Mouse (Mus musculus) Patski (cell line): ENCODE results near the gene Sdccag8. TPM values are rescaled to one million over a fixed set of nuclear protein-coding genes. Genes with fewer than 3 reads are reported as not detected.

Experiments
- ATAC-seq: fragments of 100-300 bp; one replicate; pipeline ENCODE4 v1.8.0; 2021
- CTCF ChIA-PET: fragments of 350-600 bp; sonication (Branson Sonifier 250); formaldehyde crosslinking; loops from one replicate; lab custom pipeline; 2022; ENCODE audit warnings: inconsistent platforms; lab: Charles Lee
- POLR2A ChIA-PET: fragments of 350-600 bp; sonication (Branson Sonifier 250); formaldehyde crosslinking; loops from one replicate; lab custom pipeline; 2022; ENCODE audit warnings: antibody characterized with exemption, inconsistent platforms; lab: Charles Lee
- DNase-seq: peaks from one replicate; pipeline ENCODE4 v3.0.0-alpha.2; 2011; ENCODE audit warnings: low read depth, low spot score
- H3K27me3 ChIP-seq: fragments of 371-371 bp; one replicate; pipeline ENCODE4 v1.5.1; 2021
- CTCF ChIP-seq: fragments of 100-300 bp; IDR thresholded peaks from one replicate; pipeline ENCODE4 v1.5.1; 2021
- in situ Hi-C: fragments of 300-500 bp; cut with MboI; formaldehyde crosslinking; loops from 3 replicates; pipeline ENCODE4 v1.11.1; 2018; ENCODE audit warnings: low pct_unique_long_range_greater_than_20kb, mixed read lengths
- polyA plus RNA-seq: library from polyadenylated mRNA; unstranded; gene quantifications from one replicate; pipeline ENCODE4 v1.2.3, GENCODE M21; 2021

Gene Sdccag8
- polyA plus RNA-seq, 1 experiment from 2014 or later: 25.1 TPM

DNA sequence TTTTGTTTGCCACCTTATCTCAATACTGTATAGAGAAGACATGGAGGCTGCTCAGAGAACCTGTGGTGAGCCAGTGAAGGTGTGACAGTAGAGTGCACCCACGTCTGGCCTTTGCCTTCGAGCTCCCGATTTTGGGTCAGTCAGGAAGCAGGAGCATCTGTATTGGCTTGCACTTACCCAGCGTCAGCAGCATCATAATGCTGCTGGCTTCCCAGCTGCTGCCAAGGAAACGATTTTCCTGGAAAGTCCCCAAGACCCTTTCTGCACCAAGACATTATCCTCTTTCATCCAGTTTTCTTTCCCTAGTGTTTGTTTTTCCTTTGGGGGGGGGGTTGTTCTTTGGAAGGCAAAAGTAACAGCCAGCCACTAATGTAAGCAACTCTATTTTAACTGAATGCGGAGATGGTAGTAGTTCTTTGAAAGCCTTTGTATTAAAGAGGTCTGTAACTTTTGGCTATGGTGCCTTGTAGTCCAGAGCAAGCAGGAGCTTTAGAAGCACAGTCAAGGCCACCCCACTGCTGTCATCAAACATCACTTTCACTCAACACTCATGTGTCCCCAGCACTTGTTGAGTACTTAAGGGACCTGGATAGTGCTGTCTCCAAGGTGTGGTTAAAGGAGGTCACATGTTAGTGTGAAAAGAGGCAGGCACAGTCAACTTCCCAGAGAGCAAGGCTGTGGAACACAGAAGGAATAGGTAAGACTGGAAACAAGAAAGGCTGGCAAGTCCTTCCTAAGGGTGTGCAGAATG lies 172.7 kb downstream of the Sdccag8 start:
- DNase-seq: no peak
- ATAC-seq: no peak
- ChIA-PET POLR2A (no interaction called here), CTCF (interaction anchor here (1.1 kb wide), 2 partner anchors 28 to 60 kb away, joined by 3 read pairs; no protein-coding TSS in a partner anchor)
- in situ Hi-C loops: no loop called here
- H3K27me3 ChIP-seq: no peaks in the 10 kb centered on the region
- no peak for TF ChIP-seq CTCF

DNA sequence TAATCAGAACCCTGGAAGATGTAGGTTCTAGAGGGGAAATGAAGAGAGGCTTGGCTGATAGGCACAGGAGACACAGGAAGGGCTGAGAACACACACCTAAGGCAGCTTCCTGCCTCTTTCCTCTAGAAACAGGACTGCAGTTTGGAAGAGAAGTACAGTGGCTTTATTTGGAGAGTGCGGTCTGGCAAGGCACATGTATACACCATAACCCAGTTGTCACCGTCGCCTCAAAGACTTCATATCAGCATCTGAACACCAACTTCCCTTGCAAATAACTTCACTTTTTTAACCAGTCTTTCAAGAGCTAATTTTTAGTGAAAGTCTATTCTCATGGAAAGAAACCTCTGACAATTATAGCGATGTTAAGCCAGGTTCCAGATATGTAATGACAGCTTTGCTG lies 177.0 kb downstream of the Sdccag8 start:
- ChIA-PET CTCF (no interaction called here), POLR2A (interaction anchor here (0.6 kb wide), 1 partner anchor 497 kb away, joined by 6 read pairs; no protein-coding TSS in a partner anchor)
- no peak for DNase-seq

DNA sequence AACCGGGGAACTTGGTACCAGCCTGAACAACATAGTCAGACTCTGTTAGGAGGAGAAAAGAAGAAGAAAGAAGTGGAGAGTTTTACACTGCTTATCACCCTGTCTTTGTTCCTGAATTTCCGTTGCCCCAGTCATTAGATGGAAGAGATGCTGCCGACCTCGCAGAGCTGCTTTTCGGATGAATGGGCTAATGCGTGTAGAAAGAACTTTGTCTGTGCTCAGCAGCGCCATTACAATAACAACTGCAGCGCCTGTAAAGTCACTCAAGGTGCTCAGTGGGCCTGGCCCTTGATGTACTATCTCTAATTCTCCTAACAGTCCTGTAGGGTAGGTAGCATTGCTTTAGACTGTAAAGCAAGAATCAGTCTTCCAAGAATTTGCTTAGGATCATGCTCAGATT lies 178.1 kb downstream of the Sdccag8 start:
- POLR2A ChIA-PET: no interaction called here
- DNase-seq (no peak), ATAC-seq (no peak)
- in situ Hi-C loops: no loop called here
- CTCF ChIA-PET: no interaction called here
- TF ChIP-seq CTCF: no peak
- no peaks in the 10 kb centered on the region for H3K27me3 ChIP-seq

More for the DNA sequence above, 177.0 kb downstream of the Sdccag8 start:
- ATAC-seq: no peak
- no peak for TF ChIP-seq CTCF
- in situ Hi-C loops: no loop called here
- no peaks in the 10 kb centered on the region for H3K27me3 ChIP-seq

DNA sequence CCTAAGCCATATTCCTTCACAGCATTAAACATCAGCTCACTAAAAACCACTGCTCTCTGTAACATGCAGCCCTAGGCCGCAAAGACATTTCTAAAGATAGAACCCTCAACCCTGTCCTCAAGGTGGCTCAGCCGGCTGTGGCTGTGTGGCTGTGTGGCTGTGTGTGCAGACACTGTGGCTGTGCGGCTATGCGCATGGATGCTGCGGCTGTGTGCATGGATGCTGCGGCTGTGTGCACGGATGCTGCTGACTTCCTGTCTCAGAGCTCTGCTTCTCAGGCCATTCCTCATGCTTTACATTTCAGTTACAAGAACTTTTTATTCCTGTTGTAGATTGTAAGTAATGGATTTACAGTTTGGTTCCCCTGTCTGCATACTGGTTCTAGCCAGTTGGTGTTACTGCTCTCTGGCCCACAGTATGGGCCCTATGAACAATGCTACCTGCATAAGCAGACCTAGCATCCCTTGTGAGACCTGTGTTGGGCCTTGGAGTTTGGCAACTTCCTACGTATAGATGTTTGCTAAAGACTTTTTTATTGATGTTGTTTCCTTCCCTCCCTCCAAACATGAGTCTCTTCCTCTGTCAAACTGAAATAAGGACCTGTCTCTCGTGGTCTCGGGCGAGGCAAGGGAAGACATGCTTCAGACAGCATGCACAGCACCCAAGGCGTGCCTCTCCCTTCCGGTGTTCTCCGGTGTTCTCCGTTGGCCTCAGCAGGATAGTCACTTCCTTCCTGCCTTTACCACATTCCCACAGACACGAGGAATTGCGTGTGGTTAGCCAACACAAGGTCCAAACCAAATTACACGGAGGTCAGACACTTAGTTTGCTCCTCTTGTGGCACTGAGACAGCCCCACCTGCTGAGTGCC lies 178.9 kb downstream of the Sdccag8 start:
- no peak for TF ChIP-seq CTCF
- in situ Hi-C loops: no loop called here

DNA sequence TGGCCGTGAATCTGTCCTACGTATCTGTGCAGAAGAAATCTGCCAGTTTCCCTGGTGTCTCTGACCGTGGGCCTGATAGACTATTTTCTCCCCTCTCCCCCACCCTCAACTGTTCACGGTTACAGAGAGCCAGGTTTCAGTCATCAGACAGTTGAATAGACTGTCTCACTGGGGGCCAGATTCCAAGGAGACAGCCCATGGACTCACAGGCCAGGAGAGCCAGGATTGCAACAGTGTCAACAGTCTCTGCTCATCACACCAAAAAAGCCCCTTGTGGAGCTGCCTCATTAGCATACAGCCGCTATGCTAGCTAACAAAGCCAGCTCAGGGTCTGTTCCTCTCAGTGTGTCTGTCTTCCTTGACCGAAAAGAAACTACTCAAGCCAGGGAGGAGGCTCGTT lies 179.6 kb downstream of the Sdccag8 start:
- CTCF ChIA-PET: no interaction called here
- ATAC-seq (peak; percentile 72), DNase-seq (peak; percentile 35)
- POLR2A ChIA-PET: no interaction called here
- in situ Hi-C loops: no loop called here
- no peaks in the 10 kb centered on the region for H3K27me3 ChIP-seq
- no peak for TF ChIP-seq CTCF

More for the DNA sequence above, 178.9 kb downstream of the Sdccag8 start:
- ChIA-PET CTCF (no interaction called here), POLR2A (no interaction called here)
- ATAC-seq (no peak), DNase-seq (no peak)
- no peaks in the 10 kb centered on the region for H3K27me3 ChIP-seq

DNA sequence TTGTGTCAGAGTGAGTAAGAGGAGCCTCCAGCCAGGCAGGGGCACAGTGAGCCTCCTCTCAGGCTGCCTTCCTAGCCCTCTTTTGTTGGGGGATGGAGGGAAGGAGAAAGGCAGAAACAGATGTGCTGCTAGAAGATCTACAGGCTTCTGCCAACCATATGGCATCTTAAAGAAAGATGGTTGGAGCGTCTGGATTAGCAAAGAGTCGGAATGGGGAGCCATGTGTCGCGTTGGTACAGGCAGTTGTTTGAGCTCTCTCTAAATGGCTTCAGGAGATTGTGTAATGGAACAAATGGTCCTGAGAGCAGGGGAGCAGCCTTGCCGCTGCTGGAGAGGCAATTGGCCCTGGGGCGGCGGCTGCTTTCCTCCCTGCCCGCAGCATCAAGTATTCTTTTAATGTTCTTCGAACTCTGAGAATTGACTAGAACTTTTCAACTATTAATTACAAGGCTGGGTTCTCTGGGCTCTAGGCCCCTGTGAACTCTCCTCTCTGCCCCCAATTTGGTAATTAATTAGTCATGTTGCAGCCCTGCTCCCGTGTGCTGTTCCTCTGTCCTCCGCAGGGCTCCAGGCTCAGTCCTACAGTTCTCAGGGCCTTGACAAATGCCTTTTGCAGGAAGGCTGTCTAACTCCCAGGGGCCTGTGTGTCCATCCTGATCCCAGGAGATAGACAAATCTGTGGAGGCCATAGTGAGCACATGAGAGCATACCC lies 180.4 kb downstream of the Sdccag8 start:
- ChIA-PET POLR2A (no interaction called here), CTCF (interaction anchor here (1.3 to 1.4 kb wide), 2 partner anchors 13 to 17 kb away, joined by 3 to 4 read pairs; no protein-coding TSS in a partner anchor)
- no peak for DNase-seq
- TF ChIP-seq CTCF: no peak
- in situ Hi-C loops: no loop called here
- no peak for ATAC-seq
- no peaks in the 10 kb centered on the region for H3K27me3 ChIP-seq

DNA sequence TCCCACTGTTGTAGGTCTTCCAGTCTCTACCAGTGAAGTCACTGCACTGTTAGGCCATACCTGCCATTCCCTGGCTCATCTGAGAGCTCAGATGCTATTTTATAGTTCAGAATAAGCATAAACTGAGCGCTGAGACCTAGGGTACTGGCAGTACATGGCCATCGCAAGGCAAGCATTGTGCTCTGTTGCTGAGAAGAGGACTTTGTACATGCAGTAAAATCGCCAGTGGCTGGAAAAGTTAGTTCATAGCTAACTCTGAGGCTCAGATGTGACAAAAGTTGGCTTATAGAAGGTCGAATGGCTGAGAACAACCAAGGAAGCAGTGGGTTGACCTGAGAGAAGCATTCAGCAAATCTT lies 180.9 kb downstream of the Sdccag8 start:
- no peak for TF ChIP-seq CTCF
- no peak for ATAC-seq
- CTCF ChIA-PET: interaction anchor here (1.0 to 1.6 kb wide), 4 partner anchors 9 to 16 kb away, joined by 3 to 4 read pairs (median 3); no protein-coding TSS in a partner anchor
- POLR2A ChIA-PET: no interaction called here
- in situ Hi-C loops: no loop called here
- DNase-seq: no peak
- no peaks in the 10 kb centered on the region for H3K27me3 ChIP-seq

DNA sequence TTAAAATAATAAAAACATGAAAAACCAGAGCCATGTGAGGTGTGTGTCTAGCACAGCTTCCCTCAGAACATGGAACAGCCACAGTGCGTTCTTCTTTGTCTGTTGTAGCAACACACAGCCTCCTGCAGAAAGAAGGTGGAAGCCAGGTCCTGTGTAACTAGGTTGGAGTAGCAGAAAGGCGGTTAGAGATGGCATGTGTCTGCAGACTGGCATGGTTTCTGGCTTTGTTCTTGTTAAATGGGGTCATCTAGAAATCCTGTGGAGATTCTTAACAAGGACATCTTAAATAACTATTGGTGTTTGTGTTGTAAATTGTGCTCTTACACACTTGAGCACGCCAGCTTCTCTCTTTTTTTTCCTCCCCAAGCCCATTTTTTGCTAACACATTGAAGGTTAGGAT lies 181.7 kb downstream of the Sdccag8 start:
- in situ Hi-C loops: no loop called here
- ChIA-PET CTCF (interaction anchor here (1.0 to 1.6 kb wide), 4 partner anchors 8 to 15 kb away, joined by 3 to 4 read pairs (median 3); no protein-coding TSS in a partner anchor), POLR2A (no interaction called here)
- no peak for TF ChIP-seq CTCF
- H3K27me3 ChIP-seq: no peaks in the 10 kb centered on the region
- no peak for DNase-seq
- ATAC-seq: no peak

DNA sequence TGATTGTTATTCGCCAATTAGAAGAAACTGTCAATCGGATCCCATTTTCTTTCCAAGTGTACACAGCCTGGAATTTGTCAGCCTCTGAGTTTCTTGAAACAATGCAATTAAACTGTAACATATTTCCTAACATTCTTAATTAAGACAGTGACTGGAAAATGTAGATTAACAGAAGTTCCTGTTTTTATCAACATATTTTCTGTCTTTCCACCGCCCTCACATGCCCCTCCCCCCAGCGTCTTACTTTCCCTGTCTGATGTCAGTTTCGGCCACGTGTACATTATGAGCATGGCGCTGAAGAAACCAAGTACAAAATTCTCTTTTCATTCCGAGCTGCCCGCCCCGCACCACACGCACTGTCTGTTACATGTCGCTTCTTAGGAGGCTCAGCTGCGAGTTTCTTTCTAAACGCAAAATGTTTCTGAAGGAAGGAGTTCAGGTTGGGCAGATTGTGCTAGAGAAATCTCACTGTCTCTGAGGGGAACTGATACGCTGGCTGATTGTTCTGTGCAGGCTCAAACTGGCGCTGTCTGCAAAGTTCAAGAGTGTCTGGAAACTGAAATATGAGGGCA lies 182.3 kb downstream of the Sdccag8 start:
- ChIA-PET POLR2A (no interaction called here), CTCF (interaction anchor here (1.6 kb wide), 1 partner anchor 8 kb away, joined by 3 read pairs; no protein-coding TSS in a partner anchor)
- ATAC-seq (no peak), DNase-seq (no peak)
- in situ Hi-C loops: no loop called here
- no peak for TF ChIP-seq CTCF
- H3K27me3 ChIP-seq: no peaks in the 10 kb centered on the region

DNA sequence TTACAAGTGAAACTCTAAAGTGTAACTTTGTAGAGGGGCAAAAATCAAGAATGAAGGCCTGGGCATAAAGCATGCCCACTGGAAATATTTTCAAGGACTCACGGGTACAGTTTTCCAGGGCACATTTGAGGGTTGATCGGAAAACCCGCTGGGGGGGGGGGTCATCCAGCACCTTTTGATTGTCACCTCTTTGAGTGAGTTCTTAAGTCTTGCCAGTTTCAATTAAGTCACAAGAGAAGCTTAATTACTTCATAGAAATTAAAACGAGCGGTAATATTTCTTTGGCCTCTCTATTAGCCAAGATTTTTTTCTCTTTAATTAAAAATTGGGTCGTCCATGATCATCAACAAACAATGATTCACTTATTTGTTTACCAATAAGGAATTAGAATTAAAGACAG lies 182.8 kb downstream of the Sdccag8 start:
- DNase-seq: no peak
- no peak for TF ChIP-seq CTCF
- in situ Hi-C loops: no loop called here
- H3K27me3 ChIP-seq: no peaks in the 10 kb centered on the region
- POLR2A ChIA-PET: no interaction called here
- no peak for ATAC-seq
- CTCF ChIA-PET: no interaction called here
